Mouse (Mus musculus) small intestine, adult 2 months (tissue): ENCODE data around the gene Ror1.

ENCODE experiments used
- CTCF ChIP-seq: fragments of 200-500 bp; IDR thresholded peaks from 2 replicates; pipeline ENCODE4 v1.5.1; 2012; ENCODE audit warnings: low read depth, mild to moderate bottlenecking, control low read depth, inconsistent platforms, low read length, moderate library complexity, mixed read lengths; ENCODE audit not compliant: insufficient replicate concordance, insufficient read length; ENCODE audit errors: extremely low read depth
- POLR2A ChIP-seq: fragments of 200-500 bp; IDR thresholded peaks from 2 replicates; pipeline ENCODE4 v1.6.1; 2012; ENCODE audit warnings: low read depth, mild to moderate bottlenecking, control low read depth, inconsistent platforms, low read length, moderate library complexity

DNA sequence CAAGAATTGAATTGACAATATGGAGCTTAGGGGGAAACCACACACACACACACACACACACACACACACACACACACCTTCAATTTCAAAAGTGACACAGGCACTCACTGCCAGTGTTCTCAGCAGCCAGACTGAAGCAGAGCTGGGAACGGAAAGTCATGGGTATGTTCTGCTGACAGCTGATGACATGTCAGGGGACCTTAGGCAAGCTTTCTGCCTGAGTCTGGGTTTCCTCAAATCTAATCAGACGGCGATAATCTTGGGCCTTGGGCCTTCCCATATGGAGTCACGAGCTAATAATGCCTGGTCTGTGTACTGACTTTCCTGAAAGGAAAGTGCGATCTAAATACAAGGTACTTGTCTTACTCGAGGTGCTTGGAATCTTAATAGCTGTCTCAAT lies 202.1 kb downstream of the Ror1 start:
- no peak for TF ChIP-seq POLR2A
- TF ChIP-seq CTCF = no peak
